Mouse (Mus musculus): ENCODE results near the gene S100a2. TPM values are rescaled to one million over a fixed set of nuclear protein-coding genes. Genes with fewer than 3 reads are reported as not detected.
A peak's percentile ranks its signal among the peaks of the same experiment; 100 is the strongest.

The S100a2 gene
- total RNA-seq, 2 experiments from 2014 or later: not detected

- intact Hi-C loops (cut with DNase I): no loop called here
- no peak for DNase-seq (ENCODE audit: extremely low spot score in 1 of 2, low spot score in 2 of 2)
Measured at GRCm38 (mm10) chr3:90612061-90612460, 22.0 kb downstream of the S100a2 start.

GRCm38 (mm10) chr3:90612728-90613291, 22.8 kb downstream of the S100a2 start, which contains the start of gene S100a6:
S100a6 (plus strand) TSS chr3:90612882.
- peak; percentile 41 to 75 for DNase-seq (ENCODE audit: extremely low spot score in 1 of 2, low spot score in 2 of 2)
- intact Hi-C loops (cut with DNase I): no loop called here

- no peak for DNase-seq (ENCODE audit: extremely low spot score in 1 of 2, low spot score in 2 of 2)
- intact Hi-C loops (cut with DNase I): no loop called here
Measured at GRCm38 (mm10) chr3:90613461-90614147, 23.6 kb downstream of the S100a2 start.

GRCm38 (mm10) chr3:90614148-90614530, 24.1 kb downstream of the S100a2 start:
- no peak for DNase-seq (ENCODE audit: extremely low spot score in 1 of 2, low spot score in 2 of 2)
- intact Hi-C loops (cut with DNase I): no loop called here

- intact Hi-C loops (cut with DNase I): loop anchor here (5.0 kb wide), 1 partner anchor 87 kb away; the partner anchor contains the start of gene S100a14
- no peak for DNase-seq (ENCODE audit: extremely low spot score in 1 of 2, low spot score in 2 of 2)
Measured at GRCm38 (mm10) chr3:90614611-90615251, 24.7 kb downstream of the S100a2 start.

- intact Hi-C loops (cut with DNase I): loop anchor here (5.0 kb wide), 1 partner anchor 88 kb away; the partner anchor contains the start of gene S100a14
- DNase-seq (ENCODE audit: extremely low spot score in 1 of 2, low spot score in 2 of 2): peak; percentile 42 to 80
Measured at GRCm38 (mm10) chr3:90615415-90615814, 25.4 kb downstream of the S100a2 start.

- DNase-seq (ENCODE audit: extremely low spot score in 1 of 2, low spot score in 2 of 2): no peak
- intact Hi-C loops (cut with DNase I): loop anchor here (5.0 kb wide), 1 partner anchor 89 kb away; the partner anchor contains the start of gene S100a14
Measured at GRCm38 (mm10) chr3:90615911-90616310, 25.9 kb downstream of the S100a2 start.

GRCm38 (mm10) chr3:90617586-90617985, 27.5 kb downstream of the S100a2 start:
- intact Hi-C loops (cut with DNase I): loop anchor here (5.0 kb wide), 1 partner anchor 90 kb away; the partner anchor contains the start of gene S100a14
- DNase-seq (ENCODE audit: extremely low spot score in 1 of 2, low spot score in 2 of 2): no peak

GRCm38 (mm10) chr3:90621552-90621951, 31.5 kb downstream of the S100a2 start:
- intact Hi-C loops (cut with DNase I): no loop called here
- no peak for DNase-seq (ENCODE audit: extremely low spot score in 1 of 2, low spot score in 2 of 2)

GRCm38 (mm10) chr3:90623435-90624071, 33.5 kb downstream of the S100a2 start:
- intact Hi-C loops (cut with DNase I): no loop called here
- peak; percentile 55 to 82 for DNase-seq (ENCODE audit: extremely low spot score in 1 of 2, low spot score in 2 of 2)

- intact Hi-C loops (cut with DNase I): no loop called here
Measured at GRCm38 (mm10) chr3:90625496-90625895, 35.4 kb downstream of the S100a2 start.

GRCm38 (mm10) chr3:90626266-90627021, 36.4 kb downstream of the S100a2 start:
- intact Hi-C loops (cut with DNase I): no loop called here
- no peak for DNase-seq (ENCODE audit: extremely low spot score in 1 of 2, low spot score in 2 of 2)

More at GRCm38 (mm10) chr3:90625496-90625895, 35.4 kb downstream of the S100a2 start:
- DNase-seq (ENCODE audit: extremely low spot score in 1 of 2, low spot score in 2 of 2): no peak

- intact Hi-C loops (cut with DNase I): no loop called here
- DNase-seq (ENCODE audit: extremely low spot score in 1 of 2, low spot score in 2 of 2): no peak
Measured at GRCm38 (mm10) chr3:90627366-90627765, 37.3 kb downstream of the S100a2 start.

- DNase-seq (ENCODE audit: extremely low spot score in 1 of 2, low spot score in 2 of 2): no peak
- intact Hi-C loops (cut with DNase I): no loop called here
Measured at GRCm38 (mm10) chr3:90627807-90628206, 37.8 kb downstream of the S100a2 start.

- DNase-seq (ENCODE audit: extremely low spot score in 1 of 2, low spot score in 2 of 2): no peak
- intact Hi-C loops (cut with DNase I): no loop called here
Measured at GRCm38 (mm10) chr3:90629298-90629697, 39.3 kb downstream of the S100a2 start.

- intact Hi-C loops (cut with DNase I): no loop called here
Measured at GRCm38 (mm10) chr3:90631984-90632383, 41.9 kb downstream of the S100a2 start.

GRCm38 (mm10) chr3:90638511-90639275, 48.6 kb downstream of the S100a2 start:
- intact Hi-C loops (cut with DNase I): no loop called here

More at GRCm38 (mm10) chr3:90631984-90632383, 41.9 kb downstream of the S100a2 start:
- no peak for DNase-seq (ENCODE audit: extremely low spot score in 1 of 2, low spot score in 2 of 2)

More at GRCm38 (mm10) chr3:90638511-90639275, 48.6 kb downstream of the S100a2 start:
- DNase-seq (ENCODE audit: extremely low spot score in 1 of 2, low spot score in 2 of 2): no peak

All from left cerebral cortex, postnatal 10 days (tissue).